ENCODE assay signal across 11 mouse cellular contexts in genomic region chr2:101781357-101781777, GRCm38 (mm10).
A peak's percentile ranks its signal among the peaks of the same experiment; 100 is the strongest.
DNase-seq lines count a peak whose midpoint lies in the region; ATAC-seq lines count a peak whose summit lies in the region.
"Had no signal": no experiment of that assay in that cellular context is flagged by ENCODE, and none has a peak within 500 bp of the region (broad histone marks: within the 10 kb centered on the region; RNA-seq: fewer than 3 reads in every experiment).

No protein-coding gene starts in this region.

- peak; percentile 15 to 43 for DNase-seq in heart, adult 9 months (ENCODE audit: low spot score in 2 of 2)
- DNase-seq in heart, postnatal 14 days, result no peak
- DNase-seq in testis, postnatal 10 days (ENCODE audit: low spot score), result no peak
- DNase-seq: gastrocnemius, postnatal 36 days; kidney, postnatal 36 days had no signal

- no peak overlapping the region for H3K4me3 ChIP-seq in midbrain, embryonic 16.5 days (ENCODE audit: low read depth, low read length)
- H3K4me3 ChIP-seq in midbrain, embryonic 15.5 days, result no peak overlapping the region
- H3K4me3 ChIP-seq in hindbrain, embryonic 16.5 days (ENCODE audit: low read length), result no peak overlapping the region
- H3K4me3 ChIP-seq in intestine, embryonic 15.5 days (replicated peaks), result no peak overlapping the region
- H3K4me3 ChIP-seq: midbrain, embryonic 13.5 days had no signal

- no peaks in the 10 kb centered on the region for H3K36me3 ChIP-seq in midbrain, embryonic 16.5 days (ENCODE audit: control insufficient read depth, insufficient read depth, low read length)
- no peaks in the 10 kb centered on the region for H3K36me3 ChIP-seq in midbrain, embryonic 15.5 days (replicated peaks)
- no peaks in the 10 kb centered on the region for H3K36me3 ChIP-seq in hindbrain, embryonic 16.5 days (ENCODE audit: control insufficient read depth, insufficient read depth, low read length)
- H3K36me3 ChIP-seq in intestine, embryonic 15.5 days, result no peaks in the 10 kb centered on the region
- H3K36me3 ChIP-seq: midbrain, embryonic 13.5 days had no signal

- H3K4me2 ChIP-seq in midbrain, embryonic 16.5 days (ENCODE audit: low read length), result no peak overlapping the region
- no peak overlapping the region for H3K4me2 ChIP-seq in midbrain, embryonic 15.5 days
- H3K4me2 ChIP-seq in hindbrain, embryonic 16.5 days (ENCODE audit: low read length), result no peak overlapping the region
- no peak overlapping the region for H3K4me2 ChIP-seq in intestine, embryonic 15.5 days (replicated peaks)
- H3K4me2 ChIP-seq: midbrain, embryonic 13.5 days had no signal

- H3K9ac ChIP-seq in midbrain, embryonic 16.5 days (ENCODE audit: low read depth, low read length), result no peak overlapping the region
- no peak overlapping the region for H3K9ac ChIP-seq in midbrain, embryonic 15.5 days
- no peak overlapping the region for H3K9ac ChIP-seq in hindbrain, embryonic 16.5 days (ENCODE audit: low read depth, low read length)
- no peak overlapping the region for H3K9ac ChIP-seq in intestine, embryonic 15.5 days
- H3K9ac ChIP-seq: midbrain, embryonic 13.5 days had no signal

- ATAC-seq in midbrain, embryonic 16.5 days, result peak; percentile 39; the same call in 1 of the 2 replicates
- no peak for ATAC-seq in midbrain, embryonic 15.5 days (replicated peaks)
- peak; percentile 93 for ATAC-seq in hindbrain, embryonic 16.5 days
- ATAC-seq in neutrophil, adult 5-6 weeks (ENCODE audit: extremely low read depth, insufficient number of reproducible peaks, low FRiP score, poor library complexity, severe bottlenecking), result peak; percentile 78
- no peak for ATAC-seq in intestine, embryonic 15.5 days
- ATAC-seq: midbrain, embryonic 13.5 days had no signal

- no peak overlapping the region for H3K27ac ChIP-seq in midbrain, embryonic 16.5 days (ENCODE audit: low read length)
- H3K27ac ChIP-seq in midbrain, embryonic 15.5 days, result no peak overlapping the region
- H3K27ac ChIP-seq in hindbrain, embryonic 16.5 days (ENCODE audit: low read depth, low read length), result no peak overlapping the region; the same call in 1 of the 2 replicates
- no peak overlapping the region for H3K27ac ChIP-seq in intestine, embryonic 15.5 days
- H3K27ac ChIP-seq: midbrain, embryonic 13.5 days had no signal

- no peaks in the 10 kb centered on the region for H3K4me1 ChIP-seq in midbrain, embryonic 16.5 days (ENCODE audit: control insufficient read depth, insufficient read depth, low read length)
- H3K4me1 ChIP-seq in midbrain, embryonic 15.5 days, result 0 out of 2 replicates have a peak, but pooled peaks cover 9% of the 10 kb centered on the region
- H3K4me1 ChIP-seq in hindbrain, embryonic 16.5 days (ENCODE audit: control insufficient read depth, insufficient read depth, low read depth, low read length), result no peaks in the 10 kb centered on the region
- no peaks in the 10 kb centered on the region for H3K4me1 ChIP-seq in intestine, embryonic 15.5 days (replicated peaks)

- no peaks in the 10 kb centered on the region for H3K9me3 ChIP-seq in midbrain, embryonic 16.5 days (replicated peaks; ENCODE audit: control insufficient read depth, low read length, poor library complexity, severe bottlenecking)
- no peaks in the 10 kb centered on the region for H3K9me3 ChIP-seq in midbrain, embryonic 15.5 days
- no peaks in the 10 kb centered on the region for H3K9me3 ChIP-seq in hindbrain, embryonic 16.5 days (ENCODE audit: control insufficient read depth, low read length)
- H3K9me3 ChIP-seq in intestine, embryonic 15.5 days, result no peaks in the 10 kb centered on the region
- H3K9me3 ChIP-seq: midbrain, embryonic 13.5 days had no signal

- intact Hi-C loops in heart, postnatal 14 days (cut with DNase I), result no loop called here

- no peaks in the 10 kb centered on the region for H3K27me3 ChIP-seq in midbrain, embryonic 16.5 days (ENCODE audit: control insufficient read depth, insufficient read depth, low read depth, low read length)
- no peaks in the 10 kb centered on the region for H3K27me3 ChIP-seq in midbrain, embryonic 15.5 days (replicated peaks)
- H3K27me3 ChIP-seq in hindbrain, embryonic 16.5 days (replicated peaks; ENCODE audit: control insufficient read depth, insufficient read depth, low read length), result no peaks in the 10 kb centered on the region
- H3K27me3 ChIP-seq in intestine, embryonic 15.5 days (replicated peaks), result no peaks in the 10 kb centered on the region
- H3K27me3 ChIP-seq: midbrain, embryonic 13.5 days had no signal

- WGBS in midbrain, embryonic 16.5 days, result 68% methylated on average over 4 of the region's 4 CpGs
- 67% methylated on average over 4 of the region's 4 CpGs for WGBS in midbrain, embryonic 15.5 days
- 62% methylated on average over 4 of the region's 4 CpGs for WGBS in hindbrain, embryonic 16.5 days
- WGBS in intestine, embryonic 15.5 days, result 73% methylated on average over 4 of the region's 4 CpGs

Comparison
In these comparisons a context has a peak if more than half of its experiments do, and no peak if none do; other contexts are left out.
1. DNase-seq: peak in heart, adult 9 months (2 of 2); none in heart, postnatal 14 days (0 of 2) and testis, postnatal 10 days (single experiment).
2. ATAC-seq: peak in midbrain, embryonic 16.5 days (single experiment), hindbrain, embryonic 16.5 days (single experiment) and neutrophil, adult 5-6 weeks (single experiment); none in midbrain, embryonic 15.5 days (single experiment) and intestine, embryonic 15.5 days (single experiment).